Mouse (Mus musculus): ENCODE measurements at regions not wholly inside any gene's neighbourhood (a gene's known extent, or its start where the extent isn't known, plus 50 kb on each side); places are given as distances from the start of the nearest gene placed in this dataset.

GRCm38 (mm10) chr17:22795213-22795612, 71.7 kb downstream of the Zfp945 start:
- H3K9me3 ChIP-seq (ENCODE audit: control insufficient read depth, low read length) = peaks cover 10% of the 10 kb centered on the region; the same call in 1 of the 2 replicates
- 74% methylated on average over 5 of the region's 5 CpGs for WGBS
- DNase-seq (ENCODE audit: low spot score) = no peak
- H3K4me2 ChIP-seq (replicated peaks; ENCODE audit: low read depth, low read length, severe bottlenecking) = no peak overlapping the region
- H3K27me3 ChIP-seq (ENCODE audit: control insufficient read depth, insufficient read depth, low read length) = no peaks in the 10 kb centered on the region
- TF ChIP-seq POLR2A (IDR thresholded peaks at IDR 0.05; ENCODE audit: borderline replicate concordance, extremely low read depth, insufficient read depth, insufficient read length) = no peak
- no peak overlapping the region for H3K27ac ChIP-seq (replicated peaks; ENCODE audit: low read depth, low read length)
- no peak for ATAC-seq (ENCODE audit: low FRiP score, low read depth)
- H3K9ac ChIP-seq (ENCODE audit: low read depth, low read length, severe bottlenecking) = no peak overlapping the region
- H3K4me3 ChIP-seq (replicated peaks; ENCODE audit: low read length) = no peak overlapping the region
- no peaks in the 10 kb centered on the region for H3K4me1 ChIP-seq (ENCODE audit: control insufficient read depth, insufficient read depth, low read length)
- H3K36me3 ChIP-seq (ENCODE audit: control insufficient read depth, insufficient read depth, low read length) = no peaks in the 10 kb centered on the region

- Histone ChIP-seq H3K27me3 (ENCODE audit: control insufficient read depth, insufficient read depth, low read length) (no peaks in the 10 kb centered on the region), H3K4me1 (ENCODE audit: control insufficient read depth, insufficient read depth, low read length) (no peaks in the 10 kb centered on the region), H3K4me2 (replicated peaks; ENCODE audit: low read depth, low read length, severe bottlenecking) (no peak overlapping the region), H3K4me3 (replicated peaks; ENCODE audit: low read length) (no peak overlapping the region), H3K36me3 (ENCODE audit: control insufficient read depth, insufficient read depth, low read length) (peaks cover 8% of the 10 kb centered on the region), H3K9me3 (ENCODE audit: control insufficient read depth, low read length) (peaks cover 21% of the 10 kb centered on the region), H3K9ac (ENCODE audit: low read depth, low read length, severe bottlenecking) (no peak overlapping the region), H3K27ac (replicated peaks; ENCODE audit: low read depth, low read length) (no peak overlapping the region)
- ATAC-seq (ENCODE audit: low FRiP score, low read depth) (no peak), DNase-seq (ENCODE audit: low spot score) (no peak)
- 95% methylated on average over 2 of the region's 2 CpGs for WGBS
- no peak for TF ChIP-seq POLR2A (IDR thresholded peaks at IDR 0.05; ENCODE audit: borderline replicate concordance, extremely low read depth, insufficient read depth, insufficient read length)
Observed at GRCm38 (mm10) chr17:22784481-22784880, 82.5 kb downstream of the Zfp945 start.

- DNase-seq (ENCODE audit: low spot score) (no peak), ATAC-seq (ENCODE audit: low FRiP score, low read depth) (no peak)
- Histone ChIP-seq H3K4me1 (ENCODE audit: control insufficient read depth, insufficient read depth, low read length) (no peaks in the 10 kb centered on the region), H3K27me3 (ENCODE audit: control insufficient read depth, insufficient read depth, low read length) (no peaks in the 10 kb centered on the region), H3K27ac (replicated peaks; ENCODE audit: low read depth, low read length) (no peak overlapping the region), H3K4me2 (replicated peaks; ENCODE audit: low read depth, low read length, severe bottlenecking) (no peak overlapping the region), H3K9ac (ENCODE audit: low read depth, low read length, severe bottlenecking) (no peak overlapping the region), H3K4me3 (replicated peaks; ENCODE audit: low read length) (no peak overlapping the region), H3K36me3 (ENCODE audit: control insufficient read depth, insufficient read depth, low read length) (no peaks in the 10 kb centered on the region), H3K9me3 (ENCODE audit: control insufficient read depth, low read length) (no peaks in the 10 kb centered on the region)
- 56% methylated on average over 7 of the region's 7 CpGs for WGBS
- TF ChIP-seq POLR2A (IDR thresholded peaks at IDR 0.05; ENCODE audit: borderline replicate concordance, extremely low read depth, insufficient read depth, insufficient read length) = no peak
Observed at GRCm38 (mm10) chr17:22745736-22746135, 121.2 kb downstream of the Zfp945 start.

DNA sequence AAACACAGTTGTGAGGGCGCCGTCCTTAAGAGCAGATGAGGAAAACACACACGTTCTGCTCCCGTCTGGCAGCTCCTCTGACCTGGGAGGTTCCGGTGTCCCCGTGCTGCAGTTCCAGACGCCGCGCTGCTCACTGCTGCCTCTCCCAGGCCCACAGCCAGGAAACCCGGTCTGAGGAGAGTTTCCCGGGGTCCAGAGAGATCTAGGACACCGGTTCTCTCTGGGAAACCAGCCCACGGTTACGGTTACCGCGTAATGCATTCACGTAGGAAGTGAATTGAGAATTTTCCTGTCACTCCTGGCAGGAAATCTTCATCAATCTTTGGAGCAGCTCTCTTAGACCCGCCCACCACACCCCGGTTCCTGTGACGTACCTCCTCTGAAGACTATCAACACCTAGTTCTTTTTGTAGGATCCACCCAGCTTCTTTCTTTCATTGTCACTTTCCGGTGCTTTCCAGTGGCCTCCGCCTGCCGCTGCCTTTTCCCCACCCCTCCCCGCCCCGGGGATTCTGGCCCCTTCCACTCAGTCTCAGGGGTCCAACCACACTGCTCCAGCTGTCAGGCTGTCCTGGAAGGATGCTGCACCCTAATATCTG, 127.3 kb downstream of the Zfp945 start:
- Histone ChIP-seq H3K4me1 (ENCODE audit: control insufficient read depth, insufficient read depth, low read length) (no peaks in the 10 kb centered on the region), H3K4me2 (replicated peaks; ENCODE audit: low read depth, low read length, severe bottlenecking) (peak overlapping the region; percentile 62), H3K27ac (replicated peaks; ENCODE audit: low read depth, low read length) (peak overlapping the region; percentile 75), H3K27me3 (ENCODE audit: control insufficient read depth, insufficient read depth, low read length) (no peaks in the 10 kb centered on the region), H3K4me3 (replicated peaks; ENCODE audit: low read length) (peak overlapping the region; percentile 61), H3K9ac (ENCODE audit: low read depth, low read length, severe bottlenecking) (peak overlapping the region; percentile 73), H3K36me3 (ENCODE audit: control insufficient read depth, insufficient read depth, low read length) (peaks cover 12% of the 10 kb centered on the region), H3K9me3 (ENCODE audit: control insufficient read depth, low read length) (no peaks in the 10 kb centered on the region)
- no peak for TF ChIP-seq POLR2A (IDR thresholded peaks at IDR 0.05; ENCODE audit: borderline replicate concordance, extremely low read depth, insufficient read depth, insufficient read length)
- DNase-seq (ENCODE audit: low spot score) (peak; percentile 77), ATAC-seq (ENCODE audit: low FRiP score, low read depth) (peak; percentile 92)
- WGBS = under 1% methylated on average over 25 of the region's 25 CpGs

DNA sequence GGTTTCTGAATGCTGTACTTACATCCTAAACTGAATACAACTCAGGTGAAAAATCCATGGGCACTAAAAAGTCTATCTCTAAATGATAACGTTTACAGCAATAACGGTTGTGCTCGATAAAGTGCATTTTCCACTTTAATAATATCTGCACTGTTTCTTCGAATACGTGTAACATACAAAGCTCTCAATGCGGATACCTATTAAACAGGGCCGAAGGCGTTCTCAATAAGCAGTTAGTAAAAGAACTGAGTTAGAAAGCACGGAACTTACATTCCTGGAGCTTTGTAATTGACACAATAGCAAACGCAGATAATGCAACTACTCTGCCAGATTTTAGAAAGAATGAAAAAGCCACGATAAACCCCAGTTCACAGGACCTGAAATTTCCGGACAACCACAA, 127.8 kb downstream of the Zfp945 start:
- no peak for TF ChIP-seq POLR2A (IDR thresholded peaks at IDR 0.05; ENCODE audit: borderline replicate concordance, extremely low read depth, insufficient read depth, insufficient read length)
- Histone ChIP-seq H3K4me1 (ENCODE audit: control insufficient read depth, insufficient read depth, low read length) (no peaks in the 10 kb centered on the region), H3K9me3 (ENCODE audit: control insufficient read depth, low read length) (peaks cover 1% of the 10 kb centered on the region; the same call in 1 of the 2 replicates), H3K4me3 (replicated peaks; ENCODE audit: low read length) (peak overlapping the region; percentile 61), H3K27me3 (ENCODE audit: control insufficient read depth, insufficient read depth, low read length) (no peaks in the 10 kb centered on the region), H3K4me2 (replicated peaks; ENCODE audit: low read depth, low read length, severe bottlenecking) (peak overlapping the region; percentile 62), H3K36me3 (ENCODE audit: control insufficient read depth, insufficient read depth, low read length) (peaks cover 12% of the 10 kb centered on the region), H3K27ac (replicated peaks; ENCODE audit: low read depth, low read length) (peak overlapping the region; percentile 75), H3K9ac (ENCODE audit: low read depth, low read length, severe bottlenecking) (peak overlapping the region; percentile 73)
- WGBS = 6% methylated on average over 12 of the region's 12 CpGs
- ATAC-seq (ENCODE audit: low FRiP score, low read depth) = peak; percentile 21; the same call in 1 of the 2 replicates
- peak; percentile 7 for DNase-seq (ENCODE audit: low spot score)

Data from limb, embryonic 14.5 days (tissue).